Mouse (Mus musculus): Measurements from ENCODE around the gene Adipor2. TPM values are rescaled to one million over a fixed set of nuclear protein-coding genes. Genes with fewer than 3 reads are reported as not detected.

Adipor2 gene
- polyA plus RNA-seq, 1 experiment from 2014 or later: 45.5 TPM

DNA sequence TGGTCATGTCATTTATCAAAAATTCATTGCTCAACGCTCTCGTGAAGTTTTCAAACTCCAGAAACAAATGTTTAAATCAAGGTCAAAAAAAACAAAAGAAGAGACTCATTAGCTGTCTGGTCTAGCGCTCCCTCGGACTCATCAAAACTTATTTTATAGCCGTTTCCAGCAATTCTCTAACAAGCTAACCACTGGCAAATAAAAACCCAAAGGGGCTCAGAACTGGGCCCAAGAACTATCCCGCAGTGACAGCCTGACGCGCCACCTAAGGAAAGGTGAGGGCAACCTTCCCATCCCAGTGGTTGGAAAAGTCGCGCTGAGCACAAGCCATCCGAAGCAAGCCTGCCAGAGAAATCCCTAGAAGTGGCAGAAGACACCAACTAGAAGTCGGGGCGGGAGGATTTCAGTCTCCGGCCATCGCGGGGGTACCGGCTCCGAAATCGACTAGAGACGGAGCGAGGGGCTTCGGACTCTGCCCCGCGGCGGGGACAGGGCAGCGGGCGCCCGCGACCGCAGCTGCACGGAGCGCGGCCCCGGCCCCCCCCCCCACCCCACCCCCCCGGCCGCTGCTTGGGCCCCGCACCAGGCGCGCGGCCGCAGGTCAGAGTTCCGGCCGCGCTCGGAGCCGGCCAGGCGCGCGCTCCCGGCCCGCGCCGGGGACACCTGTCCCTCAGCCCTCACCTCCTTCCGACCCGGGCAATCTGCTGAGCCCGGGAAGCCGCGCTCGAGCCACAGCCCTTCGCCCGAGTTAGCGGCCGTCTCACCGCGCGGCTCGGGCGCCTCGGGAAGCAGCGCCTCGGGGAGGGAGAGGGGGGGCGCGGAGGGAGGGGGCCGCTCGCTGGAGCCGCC lies 29.5 kb downstream of the Adipor2 start:
- H3K4me3 ChIP-seq (replicated peaks; ENCODE audit: low read length): peak overlapping the region; percentile 82
- peak; percentile 80 for ATAC-seq (ENCODE audit: insufficient read depth, low FRiP score)
- no peaks in the 10 kb centered on the region for H3K36me3 ChIP-seq (ENCODE audit: control insufficient read depth, insufficient read depth, low read length)
- H3K4me2 ChIP-seq (ENCODE audit: low read depth, low read length): peak overlapping the region; percentile 92
- no peaks in the 10 kb centered on the region for H3K9me3 ChIP-seq (replicated peaks; ENCODE audit: control insufficient read depth, low read length)
- H3K4me1 ChIP-seq (ENCODE audit: control insufficient read depth, insufficient read depth, low read length): peaks cover 18% of the 10 kb centered on the region
- no peaks in the 10 kb centered on the region for H3K27me3 ChIP-seq (ENCODE audit: control insufficient read depth, insufficient read depth, low read length)
- H3K9ac ChIP-seq (ENCODE audit: low read length): peak overlapping the region; percentile 98
- WGBS: under 1% methylated on average over 36 of the region's 76 CpGs
- peak overlapping the region; percentile 89 for H3K27ac ChIP-seq (ENCODE audit: low read length)

- 80% methylated on average over 1 of the region's 1 CpGs for WGBS
- Histone ChIP-seq H3K4me3 (replicated peaks; ENCODE audit: low read length) (peak overlapping the region; percentile 82), H3K27ac (ENCODE audit: low read length) (no peak overlapping the region), H3K4me1 (ENCODE audit: control insufficient read depth, insufficient read depth, low read length) (peaks cover 18% of the 10 kb centered on the region), H3K4me2 (ENCODE audit: low read depth, low read length) (peak overlapping the region; percentile 92), H3K36me3 (ENCODE audit: control insufficient read depth, insufficient read depth, low read length) (no peaks in the 10 kb centered on the region), H3K9ac (ENCODE audit: low read length) (peak overlapping the region; percentile 4; the same call in 1 of the 2 replicates), H3K9me3 (replicated peaks; ENCODE audit: control insufficient read depth, low read length) (no peaks in the 10 kb centered on the region), H3K27me3 (ENCODE audit: control insufficient read depth, insufficient read depth, low read length) (no peaks in the 10 kb centered on the region)
- ATAC-seq (ENCODE audit: insufficient read depth, low FRiP score): no peak
Measured at GRCm38 (mm10) chr6:119386821-119387220, 30.7 kb downstream of the Adipor2 start.

GRCm38 (mm10) chr6:119386421-119386820 lies 31.1 kb downstream of the Adipor2 start:
- H3K9me3 ChIP-seq (replicated peaks; ENCODE audit: control insufficient read depth, low read length): no peaks in the 10 kb centered on the region
- 88% methylated on average over 4 of the region's 4 CpGs for WGBS
- H3K9ac ChIP-seq (ENCODE audit: low read length): no peak overlapping the region
- no peak overlapping the region for H3K4me3 ChIP-seq (replicated peaks; ENCODE audit: low read length)
- no peak overlapping the region for H3K27ac ChIP-seq (ENCODE audit: low read length)
- H3K36me3 ChIP-seq (ENCODE audit: control insufficient read depth, insufficient read depth, low read length): no peaks in the 10 kb centered on the region
- H3K4me1 ChIP-seq (ENCODE audit: control insufficient read depth, insufficient read depth, low read length): peaks cover 18% of the 10 kb centered on the region
- no peak overlapping the region for H3K4me2 ChIP-seq (ENCODE audit: low read depth, low read length)
- no peaks in the 10 kb centered on the region for H3K27me3 ChIP-seq (ENCODE audit: control insufficient read depth, insufficient read depth, low read length)
- no peak for ATAC-seq (ENCODE audit: insufficient read depth, low FRiP score)

DNA sequence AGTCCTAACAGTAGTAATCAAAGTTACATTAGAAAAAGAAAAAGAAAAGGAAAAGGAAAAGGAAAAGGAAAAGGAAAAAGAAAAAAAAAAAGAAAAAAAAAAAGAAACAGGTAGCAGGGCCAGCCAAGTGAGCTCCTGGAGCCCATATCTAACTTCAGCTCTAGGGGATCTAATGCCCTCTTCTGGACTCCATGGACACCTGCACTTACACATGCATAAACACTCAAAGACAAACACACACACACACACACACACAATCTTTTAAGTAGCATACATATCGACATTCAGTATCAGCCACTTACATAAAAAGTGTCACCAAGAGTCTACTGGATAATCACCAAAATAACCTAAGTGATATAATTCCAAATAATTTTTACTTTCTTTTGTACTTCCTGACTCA lies 31.8 kb downstream of the Adipor2 start:
- no peaks in the 10 kb centered on the region for H3K36me3 ChIP-seq (ENCODE audit: control insufficient read depth, insufficient read depth, low read length)
- H3K27ac ChIP-seq (ENCODE audit: low read length): no peak overlapping the region
- WGBS: 94% methylated on average over 1 of the region's 1 CpGs
- H3K4me1 ChIP-seq (ENCODE audit: control insufficient read depth, insufficient read depth, low read length): peaks cover 18% of the 10 kb centered on the region
- no peak overlapping the region for H3K9ac ChIP-seq (ENCODE audit: low read length)
- H3K27me3 ChIP-seq (ENCODE audit: control insufficient read depth, insufficient read depth, low read length): no peaks in the 10 kb centered on the region
- no peak overlapping the region for H3K4me3 ChIP-seq (replicated peaks; ENCODE audit: low read length)
- no peak for ATAC-seq (ENCODE audit: insufficient read depth, low FRiP score)
- H3K9me3 ChIP-seq (replicated peaks; ENCODE audit: control insufficient read depth, low read length): no peaks in the 10 kb centered on the region
- H3K4me2 ChIP-seq (ENCODE audit: low read depth, low read length): no peak overlapping the region

DNA sequence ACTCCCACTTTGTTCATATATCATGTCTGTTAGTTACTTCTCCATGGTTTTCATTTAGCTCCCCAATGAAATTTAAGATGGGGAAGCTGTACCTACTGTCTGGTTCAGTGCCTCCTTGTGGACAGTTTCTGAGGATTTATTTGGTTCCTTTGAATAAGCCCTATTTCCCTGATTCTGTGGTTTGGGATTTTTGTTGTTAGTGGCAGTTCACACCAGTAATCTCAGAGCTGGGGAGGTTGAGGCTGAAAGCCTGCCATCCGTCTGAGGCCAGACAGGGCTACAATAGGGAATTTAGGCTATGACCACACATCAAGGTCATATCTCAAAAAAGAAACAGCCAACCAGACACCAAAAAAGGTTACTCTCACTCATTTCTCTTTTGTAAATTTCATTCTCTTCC lies 38.9 kb downstream of the Adipor2 start:
- ATAC-seq (ENCODE audit: insufficient read depth, low FRiP score): no peak
- 74% methylated on average over 1 of the region's 1 CpGs for WGBS
- H3K9me3 ChIP-seq (replicated peaks; ENCODE audit: control insufficient read depth, low read length): no peaks in the 10 kb centered on the region
- no peak overlapping the region for H3K27ac ChIP-seq (ENCODE audit: low read length)
- no peaks in the 10 kb centered on the region for H3K27me3 ChIP-seq (ENCODE audit: control insufficient read depth, insufficient read depth, low read length)
- H3K36me3 ChIP-seq (ENCODE audit: control insufficient read depth, insufficient read depth, low read length): no peaks in the 10 kb centered on the region
- no peak overlapping the region for H3K4me2 ChIP-seq (ENCODE audit: low read depth, low read length)
- no peak overlapping the region for H3K4me3 ChIP-seq (replicated peaks; ENCODE audit: low read length)
- H3K9ac ChIP-seq (ENCODE audit: low read length): no peak overlapping the region
- H3K4me1 ChIP-seq (ENCODE audit: control insufficient read depth, insufficient read depth, low read length): peaks cover 4% of the 10 kb centered on the region; the same call in 1 of the 2 replicates

DNA sequence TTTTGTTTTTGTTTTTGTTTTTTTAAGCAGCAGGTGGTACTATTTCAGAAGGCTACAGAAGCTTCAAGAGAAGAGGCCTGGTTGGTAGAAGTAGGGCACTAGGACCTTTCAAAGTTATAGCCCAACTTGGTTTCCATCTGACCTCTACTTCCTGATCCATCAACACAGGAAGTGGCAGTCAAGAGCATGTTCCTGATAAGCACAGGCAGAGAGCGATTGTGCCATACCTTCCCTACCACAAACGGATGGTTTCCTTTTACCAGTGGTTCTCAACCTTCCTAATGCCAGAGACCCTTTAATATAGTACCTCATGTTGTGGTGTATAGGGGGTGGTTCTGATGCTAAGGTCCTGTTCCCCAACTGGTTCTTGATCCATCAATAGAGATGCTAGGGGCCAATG lies 39.9 kb downstream of the Adipor2 start:
- Histone ChIP-seq H3K27ac (ENCODE audit: low read length) (no peak overlapping the region), H3K36me3 (ENCODE audit: control insufficient read depth, insufficient read depth, low read length) (no peaks in the 10 kb centered on the region), H3K4me1 (ENCODE audit: control insufficient read depth, insufficient read depth, low read length) (peaks cover 4% of the 10 kb centered on the region; the same call in 1 of the 2 replicates), H3K9me3 (replicated peaks; ENCODE audit: control insufficient read depth, low read length) (no peaks in the 10 kb centered on the region), H3K4me2 (ENCODE audit: low read depth, low read length) (no peak overlapping the region), H3K27me3 (ENCODE audit: control insufficient read depth, insufficient read depth, low read length) (no peaks in the 10 kb centered on the region), H3K9ac (ENCODE audit: low read length) (no peak overlapping the region), H3K4me3 (replicated peaks; ENCODE audit: low read length) (no peak overlapping the region)
- WGBS: 43% methylated on average over 2 of the region's 2 CpGs
- ATAC-seq (ENCODE audit: insufficient read depth, low FRiP score): no peak

DNA sequence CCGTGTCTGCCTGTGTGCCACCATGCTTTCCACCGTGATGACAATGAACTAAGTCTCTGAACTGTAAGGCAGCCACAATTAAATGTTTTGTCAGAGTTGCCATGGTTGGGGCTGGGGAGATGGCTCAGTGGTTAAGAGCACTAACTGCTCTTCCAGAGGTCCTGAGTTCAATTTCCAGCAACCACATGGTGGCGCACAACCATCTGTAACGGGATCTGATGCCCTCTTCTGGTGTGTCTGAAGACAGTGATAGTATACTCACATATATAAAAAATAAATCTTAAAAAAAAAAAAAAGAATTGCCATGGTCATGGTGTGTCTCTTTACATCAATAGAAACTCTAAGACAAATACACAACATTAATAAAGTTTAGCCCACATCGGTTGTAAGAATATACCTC lies 42.5 kb downstream of the Adipor2 start:
- Histone ChIP-seq H3K36me3 (ENCODE audit: control insufficient read depth, insufficient read depth, low read length) (no peaks in the 10 kb centered on the region), H3K4me2 (ENCODE audit: low read depth, low read length) (no peak overlapping the region), H3K9ac (ENCODE audit: low read length) (no peak overlapping the region), H3K4me1 (ENCODE audit: control insufficient read depth, insufficient read depth, low read length) (peaks cover 4% of the 10 kb centered on the region; the same call in 1 of the 2 replicates), H3K9me3 (replicated peaks; ENCODE audit: control insufficient read depth, low read length) (no peaks in the 10 kb centered on the region), H3K27ac (ENCODE audit: low read length) (no peak overlapping the region), H3K27me3 (ENCODE audit: control insufficient read depth, insufficient read depth, low read length) (no peaks in the 10 kb centered on the region), H3K4me3 (replicated peaks; ENCODE audit: low read length) (no peak overlapping the region)
- ATAC-seq (ENCODE audit: insufficient read depth, low FRiP score): no peak
- WGBS: 78% methylated on average over 5 of the region's 5 CpGs

DNA sequence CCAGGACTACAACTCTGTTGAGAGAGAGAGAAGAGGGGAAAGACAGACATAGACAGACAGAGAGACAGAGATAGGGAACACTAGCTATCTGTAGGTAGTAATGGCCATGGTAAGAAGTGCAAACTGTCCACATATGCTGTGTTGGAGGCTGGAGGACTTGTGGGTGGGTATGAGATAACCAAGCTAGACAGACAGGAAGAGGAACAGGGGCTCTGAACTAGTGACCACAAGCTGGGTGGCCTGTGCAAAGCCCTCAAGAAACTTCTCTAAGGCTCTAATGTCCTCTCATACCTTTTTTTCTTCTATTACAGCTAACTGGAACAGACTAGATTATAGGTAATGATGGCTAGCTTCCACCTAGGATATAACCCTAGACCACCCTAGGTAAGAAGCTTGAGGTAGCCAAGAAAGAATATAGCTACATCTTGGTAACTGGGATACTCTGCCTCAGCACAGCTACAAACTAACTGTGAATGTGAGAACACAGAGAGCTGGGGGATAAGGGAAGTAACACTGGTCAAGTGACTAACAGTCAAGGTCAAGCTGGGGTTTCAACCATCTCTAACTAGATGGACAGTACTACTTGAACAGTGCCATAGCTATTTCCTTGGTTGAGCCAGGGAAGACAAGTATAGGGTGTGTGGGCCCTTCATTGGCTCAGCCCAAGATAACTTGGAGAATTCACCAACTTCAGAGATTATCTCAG lies 44.4 kb downstream of the Adipor2 start:
- ATAC-seq (ENCODE audit: insufficient read depth, low FRiP score): no peak
- Histone ChIP-seq H3K36me3 (ENCODE audit: control insufficient read depth, insufficient read depth, low read length) (no peaks in the 10 kb centered on the region), H3K4me1 (ENCODE audit: control insufficient read depth, insufficient read depth, low read length) (peaks cover 4% of the 10 kb centered on the region; the same call in 1 of the 2 replicates), H3K27ac (ENCODE audit: low read length) (no peak overlapping the region), H3K4me2 (ENCODE audit: low read depth, low read length) (no peak overlapping the region), H3K9ac (ENCODE audit: low read length) (no peak overlapping the region), H3K9me3 (replicated peaks; ENCODE audit: control insufficient read depth, low read length) (no peaks in the 10 kb centered on the region), H3K4me3 (replicated peaks; ENCODE audit: low read length) (no peak overlapping the region), H3K27me3 (ENCODE audit: control insufficient read depth, insufficient read depth, low read length) (no peaks in the 10 kb centered on the region)

DNA sequence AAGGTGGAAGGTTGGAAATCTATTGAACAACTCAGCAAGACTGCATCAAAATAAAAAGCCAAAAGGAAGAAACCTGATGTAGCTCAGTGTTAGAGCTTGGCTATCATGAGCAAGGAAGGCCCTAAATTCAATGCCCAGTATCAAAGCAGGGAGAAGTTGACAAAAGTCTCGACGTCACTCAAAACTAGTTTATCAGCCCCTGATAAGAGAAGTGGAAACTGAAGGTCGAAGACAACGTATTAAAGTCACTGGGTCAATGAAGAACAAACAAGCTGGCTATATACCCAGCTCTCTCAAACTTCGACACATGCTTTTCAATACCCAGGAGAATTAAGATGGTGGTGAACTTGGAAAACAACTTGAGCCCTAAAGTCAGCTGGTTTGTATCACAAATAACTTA lies 45.3 kb downstream of the Adipor2 start:
- Histone ChIP-seq H3K9ac (ENCODE audit: low read length) (no peak overlapping the region), H3K4me2 (ENCODE audit: low read depth, low read length) (no peak overlapping the region), H3K4me1 (ENCODE audit: control insufficient read depth, insufficient read depth, low read length) (peaks cover 4% of the 10 kb centered on the region; the same call in 1 of the 2 replicates), H3K36me3 (ENCODE audit: control insufficient read depth, insufficient read depth, low read length) (no peaks in the 10 kb centered on the region), H3K27ac (ENCODE audit: low read length) (no peak overlapping the region), H3K4me3 (replicated peaks; ENCODE audit: low read length) (no peak overlapping the region), H3K9me3 (replicated peaks; ENCODE audit: control insufficient read depth, low read length) (no peaks in the 10 kb centered on the region), H3K27me3 (ENCODE audit: control insufficient read depth, insufficient read depth, low read length) (no peaks in the 10 kb centered on the region)
- 57% methylated on average over 5 of the region's 5 CpGs for WGBS
- no peak for ATAC-seq (ENCODE audit: insufficient read depth, low FRiP score)
